Mouse (Mus musculus): ENCODE results near the gene Med27. TPM values are rescaled to one million over a fixed set of nuclear protein-coding genes. Genes with fewer than 3 reads are reported as not detected.
A peak's percentile ranks its signal among the peaks of the same experiment; 100 is the strongest.

Gene Med27
- total RNA-seq, 2 experiments from 2014 or later = 23.6 to 25.3 TPM

GRCm38 (mm10) chr2:29400234-29400633 lies 53.6 kb downstream of the Med27 start:
- no peak for DNase-seq

GRCm38 (mm10) chr2:29400812-29401211 lies 54.2 kb downstream of the Med27 start:
- no peak for DNase-seq

GRCm38 (mm10) chr2:29401868-29402267 lies 55.2 kb downstream of the Med27 start:
- DNase-seq = no peak

GRCm38 (mm10) chr2:29402550-29403076 lies 56.0 kb downstream of the Med27 start:
- DNase-seq = peak; percentile 53

GRCm38 (mm10) chr2:29403799-29404530 lies 57.3 kb downstream of the Med27 start:
- DNase-seq = no peak

GRCm38 (mm10) chr2:29404931-29405330 lies 58.3 kb downstream of the Med27 start:
- no peak for DNase-seq

GRCm38 (mm10) chr2:29405848-29406247 lies 59.2 kb downstream of the Med27 start:
- no peak for DNase-seq

- no peak for DNase-seq
Measured at GRCm38 (mm10) chr2:29407350-29407749, 60.7 kb downstream of the Med27 start.

GRCm38 (mm10) chr2:29407764-29408163 lies 61.1 kb downstream of the Med27 start:
- DNase-seq = no peak

- DNase-seq = no peak
Measured at GRCm38 (mm10) chr2:29410884-29411283, 64.3 kb downstream of the Med27 start.

GRCm38 (mm10) chr2:29412458-29412857 lies 65.8 kb downstream of the Med27 start:
- no peak for DNase-seq

- no peak for DNase-seq
Measured at GRCm38 (mm10) chr2:29413259-29413993, 66.8 kb downstream of the Med27 start.

- DNase-seq = no peak
Measured at GRCm38 (mm10) chr2:29414852-29415473, 68.3 kb downstream of the Med27 start.

GRCm38 (mm10) chr2:29418498-29418897 lies 71.9 kb downstream of the Med27 start:
- DNase-seq = no peak

- DNase-seq = no peak
Measured at GRCm38 (mm10) chr2:29419434-29419833, 72.8 kb downstream of the Med27 start.

GRCm38 (mm10) chr2:29419946-29420345 lies 73.3 kb downstream of the Med27 start:
- no peak for DNase-seq

GRCm38 (mm10) chr2:29422126-29422840 lies 75.7 kb downstream of the Med27 start:
- no peak for DNase-seq

- DNase-seq = no peak
Measured at GRCm38 (mm10) chr2:29423059-29423458, 76.4 kb downstream of the Med27 start.

- DNase-seq = no peak
Measured at GRCm38 (mm10) chr2:29425386-29425785, 78.8 kb downstream of the Med27 start.

- peak; percentile 83 for DNase-seq
Measured at GRCm38 (mm10) chr2:29426684-29427083, 80.1 kb downstream of the Med27 start.

GRCm38 (mm10) chr2:29432565-29432964 lies 85.9 kb downstream of the Med27 start:
- peak; percentile 16 for DNase-seq

- no peak for DNase-seq
Measured at GRCm38 (mm10) chr2:29436376-29436775, 89.8 kb downstream of the Med27 start.

GRCm38 (mm10) chr2:29437111-29437510 lies 90.5 kb downstream of the Med27 start:
- DNase-seq = peak; percentile 18
